Mouse (Mus musculus): ENCODE measurements around the gene Git2. TPM values are rescaled to one million over a fixed set of nuclear protein-coding genes. Genes with fewer than 3 reads are reported as not detected.

The Git2 gene
- polyA plus RNA-seq, 1 experiment = 221 TPM

DNA sequence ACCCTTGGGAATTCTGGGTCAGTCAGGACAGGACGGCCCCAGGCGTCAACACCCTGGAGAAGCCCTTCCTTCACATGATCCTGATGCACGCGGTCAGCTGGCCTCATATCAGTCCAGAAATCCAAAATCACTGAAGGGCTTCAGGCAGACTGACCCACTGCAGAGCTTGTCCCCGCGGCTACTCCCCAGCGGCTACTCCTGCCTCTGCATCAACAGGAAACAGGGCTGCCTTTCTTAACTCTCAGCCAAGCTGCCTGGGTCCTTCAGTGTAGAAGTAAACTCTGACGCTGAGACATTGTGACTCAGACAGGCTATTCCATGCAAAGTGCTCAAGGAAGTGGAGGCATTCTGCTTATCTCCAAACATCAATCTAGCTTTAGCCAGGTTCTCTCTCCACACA is 13.3 kb downstream of the Git2 start:
- H3K27me3 ChIP-seq (ENCODE audit: control insufficient read depth, insufficient read depth, low read length) = no peaks in the 10 kb centered on the region
- H3K27ac ChIP-seq (ENCODE audit: control insufficient read depth, insufficient read depth, low read length) = no peak overlapping the region
- no peak for DNase-seq
- 97% methylated on average over 8 of the region's 8 CpGs for WGBS
- H3K4me3 ChIP-seq (ENCODE audit: control insufficient read depth, insufficient read depth, low read length) = no peak overlapping the region
- TF ChIP-seq CTCF (IDR thresholded peaks at IDR 0.05; ENCODE audit: borderline replicate concordance, control insufficient read depth, extremely low read depth, insufficient read depth, low read length, poor library complexity) = no peak
- no peak for TF ChIP-seq POLR2A (IDR thresholded peaks at IDR 0.05; ENCODE audit: control insufficient read depth, extremely low read depth, insufficient read depth, low read length, poor library complexity)
- H3K4me1 ChIP-seq (replicated peaks; ENCODE audit: control insufficient read depth, insufficient read depth, low read length) = no peaks in the 10 kb centered on the region
- H3K36me3 ChIP-seq (ENCODE audit: control insufficient read depth, insufficient read depth, low read length) = peaks cover 87% of the 10 kb centered on the region

- 96% methylated on average over 5 of the region's 5 CpGs for WGBS
- DNase-seq = no peak
- Histone ChIP-seq H3K27ac (ENCODE audit: control insufficient read depth, insufficient read depth, low read length) (no peak overlapping the region), H3K27me3 (ENCODE audit: control insufficient read depth, insufficient read depth, low read length) (no peaks in the 10 kb centered on the region), H3K4me1 (replicated peaks; ENCODE audit: control insufficient read depth, insufficient read depth, low read length) (no peaks in the 10 kb centered on the region), H3K4me3 (ENCODE audit: control insufficient read depth, insufficient read depth, low read length) (no peak overlapping the region), H3K36me3 (ENCODE audit: control insufficient read depth, insufficient read depth, low read length) (peaks cover 86% of the 10 kb centered on the region)
- TF ChIP-seq CTCF (IDR thresholded peaks at IDR 0.05; ENCODE audit: borderline replicate concordance, control insufficient read depth, extremely low read depth, insufficient read depth, low read length, poor library complexity) (no peak), POLR2A (IDR thresholded peaks at IDR 0.05; ENCODE audit: control insufficient read depth, extremely low read depth, insufficient read depth, low read length, poor library complexity) (no peak)
Measured at GRCm38 (mm10) chr5:114759536-114760090, 15.7 kb downstream of the Git2 start.

DNA sequence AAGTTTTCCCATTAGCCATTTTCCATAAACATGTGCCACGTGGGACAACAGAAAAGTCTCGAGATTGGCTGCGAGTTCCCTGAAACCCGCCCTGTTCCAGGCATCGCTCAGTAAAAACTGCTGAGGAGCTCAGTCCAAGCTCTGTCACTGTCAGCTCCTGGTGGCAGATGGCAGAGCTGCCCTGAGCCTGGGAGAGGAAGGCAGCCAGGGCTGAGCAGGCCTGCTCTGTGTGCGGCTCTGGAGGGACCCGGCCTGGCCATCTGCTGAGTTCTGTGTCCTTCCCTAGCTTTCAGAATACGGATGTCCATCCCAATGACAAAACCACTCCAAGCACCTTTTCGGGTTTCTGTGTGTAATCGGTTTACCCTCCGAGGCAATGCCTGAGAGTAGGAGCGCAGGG is 21.9 kb downstream of the Git2 start:
- Histone ChIP-seq H3K27me3 (ENCODE audit: control insufficient read depth, insufficient read depth, low read length) (no peaks in the 10 kb centered on the region), H3K4me3 (ENCODE audit: control insufficient read depth, insufficient read depth, low read length) (no peak overlapping the region), H3K36me3 (ENCODE audit: control insufficient read depth, insufficient read depth, low read length) (peaks cover 88% of the 10 kb centered on the region), H3K4me1 (replicated peaks; ENCODE audit: control insufficient read depth, insufficient read depth, low read length) (no peaks in the 10 kb centered on the region), H3K27ac (ENCODE audit: control insufficient read depth, insufficient read depth, low read length) (no peak overlapping the region)
- no peak for DNase-seq
- 98% methylated on average over 12 of the region's 12 CpGs for WGBS
- TF ChIP-seq POLR2A (IDR thresholded peaks at IDR 0.05; ENCODE audit: control insufficient read depth, extremely low read depth, insufficient read depth, low read length, poor library complexity) = no peak
- no peak for TF ChIP-seq CTCF (IDR thresholded peaks at IDR 0.05; ENCODE audit: borderline replicate concordance, control insufficient read depth, extremely low read depth, insufficient read depth, low read length, poor library complexity)

- 96% methylated on average over 10 of the region's 10 CpGs for WGBS
- Histone ChIP-seq H3K4me1 (replicated peaks; ENCODE audit: control insufficient read depth, insufficient read depth, low read length) (no peaks in the 10 kb centered on the region), H3K27me3 (ENCODE audit: control insufficient read depth, insufficient read depth, low read length) (no peaks in the 10 kb centered on the region), H3K4me3 (ENCODE audit: control insufficient read depth, insufficient read depth, low read length) (no peak overlapping the region), H3K36me3 (ENCODE audit: control insufficient read depth, insufficient read depth, low read length) (peaks cover 91% of the 10 kb centered on the region), H3K27ac (ENCODE audit: control insufficient read depth, insufficient read depth, low read length) (no peak overlapping the region)
- DNase-seq = no peak
- TF ChIP-seq POLR2A (IDR thresholded peaks at IDR 0.05; ENCODE audit: control insufficient read depth, extremely low read depth, insufficient read depth, low read length, poor library complexity) (no peak), CTCF (IDR thresholded peaks at IDR 0.05; ENCODE audit: borderline replicate concordance, control insufficient read depth, extremely low read depth, insufficient read depth, low read length, poor library complexity) (no peak)
Measured at GRCm38 (mm10) chr5:114752397-114752796, 22.9 kb downstream of the Git2 start.

DNA sequence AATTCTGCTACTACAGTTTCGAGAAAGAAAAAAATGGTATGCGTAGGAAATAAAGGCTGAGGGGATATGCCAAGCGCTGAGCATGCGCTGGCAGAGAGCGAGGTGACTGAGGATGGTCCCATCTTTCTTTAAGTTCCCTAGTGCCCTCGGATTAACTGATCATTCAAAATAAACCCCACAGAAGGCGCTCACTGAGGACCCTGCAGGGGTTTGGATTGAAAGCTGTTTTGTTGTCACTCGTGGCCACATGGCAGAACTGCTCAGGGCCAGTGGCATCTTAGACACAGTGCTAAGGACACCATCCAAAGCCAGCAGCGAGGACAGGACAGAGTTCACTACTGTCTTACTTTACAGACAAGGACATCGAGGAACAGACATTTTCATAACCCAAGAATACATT is 25.0 kb downstream of the Git2 start:
- DNase-seq = no peak
- TF ChIP-seq POLR2A (IDR thresholded peaks at IDR 0.05; ENCODE audit: control insufficient read depth, extremely low read depth, insufficient read depth, low read length, poor library complexity) (no peak), CTCF (IDR thresholded peaks at IDR 0.05; ENCODE audit: borderline replicate concordance, control insufficient read depth, extremely low read depth, insufficient read depth, low read length, poor library complexity) (no peak)
- Histone ChIP-seq H3K27me3 (ENCODE audit: control insufficient read depth, insufficient read depth, low read length) (no peaks in the 10 kb centered on the region), H3K36me3 (ENCODE audit: control insufficient read depth, insufficient read depth, low read length) (peaks cover 91% of the 10 kb centered on the region), H3K27ac (ENCODE audit: control insufficient read depth, insufficient read depth, low read length) (no peak overlapping the region), H3K4me1 (replicated peaks; ENCODE audit: control insufficient read depth, insufficient read depth, low read length) (no peaks in the 10 kb centered on the region), H3K4me3 (ENCODE audit: control insufficient read depth, insufficient read depth, low read length) (no peak overlapping the region)
- WGBS = 97% methylated on average over 10 of the region's 10 CpGs

DNA sequence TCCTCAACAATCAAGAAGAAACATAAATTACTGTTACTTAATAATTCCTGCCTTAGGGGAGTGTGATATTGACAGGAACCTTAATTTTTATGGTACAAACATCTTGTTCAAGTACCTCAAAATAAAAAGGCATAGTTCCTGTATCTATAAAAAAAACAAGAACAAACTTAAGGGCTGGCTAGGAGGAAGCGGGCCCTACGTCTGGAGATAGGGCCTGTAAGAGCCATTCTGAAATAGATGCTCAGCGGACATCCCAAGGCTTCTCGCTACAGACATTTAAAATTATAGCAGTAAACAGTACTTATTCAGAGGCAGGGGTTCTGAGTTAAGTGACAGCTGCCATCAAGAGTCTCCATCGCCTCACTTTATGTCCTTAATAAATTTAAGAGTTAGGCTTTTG is 27.8 kb downstream of the Git2 start:
- no peak for DNase-seq
- no peaks in the 10 kb centered on the region for H3K4me1 ChIP-seq (replicated peaks; ENCODE audit: control insufficient read depth, insufficient read depth, low read length)
- no peaks in the 10 kb centered on the region for H3K27me3 ChIP-seq (ENCODE audit: control insufficient read depth, insufficient read depth, low read length)
- H3K36me3 ChIP-seq (ENCODE audit: control insufficient read depth, insufficient read depth, low read length) = peaks cover 91% of the 10 kb centered on the region
- H3K27ac ChIP-seq (ENCODE audit: control insufficient read depth, insufficient read depth, low read length) = no peak overlapping the region
- TF ChIP-seq POLR2A (IDR thresholded peaks at IDR 0.05; ENCODE audit: control insufficient read depth, extremely low read depth, insufficient read depth, low read length, poor library complexity) (no peak), CTCF (IDR thresholded peaks at IDR 0.05; ENCODE audit: borderline replicate concordance, control insufficient read depth, extremely low read depth, insufficient read depth, low read length, poor library complexity) (no peak)
- WGBS = 98% methylated on average over 5 of the region's 5 CpGs
- H3K4me3 ChIP-seq (ENCODE audit: control insufficient read depth, insufficient read depth, low read length) = no peak overlapping the region

DNA sequence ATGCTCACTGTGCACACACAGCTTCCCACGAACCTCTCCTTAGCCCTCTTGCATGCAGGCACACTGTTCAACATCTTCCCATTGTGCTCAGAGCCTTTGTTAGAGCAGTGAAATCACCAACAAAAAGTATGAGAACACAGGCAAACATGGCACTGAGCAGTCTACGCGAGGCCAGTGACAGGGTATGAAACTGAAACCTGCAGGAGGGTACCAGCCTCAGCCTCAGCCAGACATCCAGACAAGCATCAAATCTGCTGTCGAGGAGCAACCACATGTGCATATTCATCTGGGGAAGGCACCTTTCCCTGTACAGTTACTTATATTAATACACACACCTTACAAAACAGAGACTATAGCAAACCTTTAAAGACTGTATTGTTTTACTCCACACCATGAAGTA is 28.4 kb downstream of the Git2 start:
- H3K36me3 ChIP-seq (ENCODE audit: control insufficient read depth, insufficient read depth, low read length) = peaks cover 91% of the 10 kb centered on the region
- 96% methylated on average over 4 of the region's 4 CpGs for WGBS
- H3K4me1 ChIP-seq (replicated peaks; ENCODE audit: control insufficient read depth, insufficient read depth, low read length) = no peaks in the 10 kb centered on the region
- no peak for DNase-seq
- H3K27ac ChIP-seq (ENCODE audit: control insufficient read depth, insufficient read depth, low read length) = no peak overlapping the region
- no peaks in the 10 kb centered on the region for H3K27me3 ChIP-seq (ENCODE audit: control insufficient read depth, insufficient read depth, low read length)
- TF ChIP-seq CTCF (IDR thresholded peaks at IDR 0.05; ENCODE audit: borderline replicate concordance, control insufficient read depth, extremely low read depth, insufficient read depth, low read length, poor library complexity) = no peak
- no peak for TF ChIP-seq POLR2A (IDR thresholded peaks at IDR 0.05; ENCODE audit: control insufficient read depth, extremely low read depth, insufficient read depth, low read length, poor library complexity)
- H3K4me3 ChIP-seq (ENCODE audit: control insufficient read depth, insufficient read depth, low read length) = no peak overlapping the region

All from thymus, adult 2 months (tissue).